Mouse (Mus musculus): ENCODE results near the gene Palld.
A peak's percentile ranks its signal among the peaks of the same experiment; 100 is the strongest.

The Palld gene

DNA sequence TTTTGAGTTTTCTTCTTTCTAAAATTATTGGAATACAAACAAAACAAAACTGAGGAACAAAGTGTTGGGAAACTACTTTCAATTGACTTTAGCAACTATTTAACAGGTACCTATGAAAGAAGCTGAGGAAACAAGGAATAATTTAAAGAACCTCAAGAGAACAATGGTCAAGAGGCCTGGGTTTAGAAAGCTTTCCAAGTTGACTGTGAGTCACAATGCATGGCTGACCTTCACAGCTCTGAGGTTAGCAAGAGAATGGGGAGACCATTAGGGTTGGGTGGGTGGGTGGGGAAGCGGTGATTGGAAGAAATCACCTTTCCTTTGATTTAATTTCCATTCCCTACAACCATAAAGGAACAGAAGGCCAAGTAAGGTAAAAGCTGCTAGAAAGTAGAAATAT lies 35.6 kb downstream of the Palld start:
- no peak for DNase-seq (ENCODE audit: extremely low read depth, insufficient read length, low spot score)

- DNase-seq (ENCODE audit: extremely low read depth, insufficient read length, low spot score): no peak
These were observed 37.1 kb downstream of the Palld start for GRCm38 (mm10) chr8:61865365-61865764.

- no peak for DNase-seq (ENCODE audit: extremely low read depth, insufficient read length, low spot score)
These were observed 51.2 kb downstream of the Palld start for GRCm38 (mm10) chr8:61851270-61851669.

DNA sequence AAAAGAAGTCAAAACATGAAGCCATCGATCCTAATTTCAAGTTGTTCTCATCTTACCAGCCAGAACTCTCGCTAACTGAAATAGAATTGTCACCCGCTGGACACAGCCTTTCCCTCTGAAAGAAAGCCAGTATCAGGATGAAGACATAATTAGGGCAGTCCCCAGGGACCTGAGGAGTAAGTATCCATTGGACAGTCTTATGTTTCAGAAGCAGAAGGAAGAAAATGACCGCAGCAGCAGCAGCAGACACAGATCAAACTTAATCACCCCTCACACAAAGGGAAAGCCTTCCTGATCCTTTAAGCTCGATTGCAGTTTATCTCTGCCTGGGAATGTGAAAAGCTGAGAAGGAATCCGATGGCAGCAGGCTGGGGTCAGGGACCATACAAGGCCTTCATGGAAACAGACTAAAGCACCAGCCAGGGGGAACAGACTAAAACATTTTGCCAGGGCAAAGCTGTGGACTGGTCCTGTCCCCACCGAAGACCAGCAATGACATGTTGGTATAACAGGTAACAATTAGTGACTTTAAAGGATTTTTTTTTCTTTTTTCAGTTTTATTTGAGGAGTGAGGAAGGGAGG lies 53.8 kb downstream of the Palld start:
- DNase-seq (ENCODE audit: extremely low read depth, insufficient read length, low spot score): no peak

DNA sequence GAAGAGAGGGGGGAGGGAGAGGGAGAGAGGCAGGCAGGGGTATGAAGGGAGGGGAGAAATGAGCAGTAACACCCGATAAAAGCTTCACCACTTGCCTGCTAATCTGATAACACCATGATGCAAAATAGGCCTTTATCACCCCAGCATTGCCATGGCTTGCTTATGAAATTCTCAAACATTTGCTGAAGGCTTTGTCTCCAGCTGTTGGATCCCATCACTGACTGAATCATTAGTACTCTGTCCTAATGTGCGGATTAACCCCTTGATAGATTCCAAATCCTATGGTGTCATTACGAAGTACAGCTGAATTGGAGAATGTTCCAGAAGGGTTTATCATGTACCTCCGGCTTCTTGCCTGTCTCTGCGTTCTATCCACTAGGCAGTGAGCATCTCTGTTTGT lies 55.0 kb downstream of the Palld start:
- DNase-seq (ENCODE audit: extremely low read depth, insufficient read length, low spot score): no peak

DNA sequence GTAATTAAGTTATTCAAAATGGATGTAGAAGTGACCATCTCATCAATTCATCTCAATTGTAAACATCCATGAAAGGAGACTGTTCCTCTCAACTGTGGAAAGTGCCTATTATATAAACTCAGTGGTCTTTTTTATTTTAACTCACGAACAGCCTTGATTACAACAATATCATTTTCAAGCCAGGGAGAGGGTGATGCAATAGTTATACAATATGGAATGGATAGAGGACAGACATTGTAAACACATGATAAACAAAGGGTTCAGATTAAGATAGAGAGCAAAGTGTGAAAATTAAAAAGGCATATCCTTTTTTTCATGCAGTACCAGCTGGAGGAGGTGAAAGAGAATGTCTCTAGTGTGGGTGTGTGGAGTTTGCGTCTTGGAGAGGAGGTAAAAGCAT lies 57.5 kb downstream of the Palld start:
- no peak for DNase-seq (ENCODE audit: extremely low read depth, insufficient read length, low spot score)

DNA sequence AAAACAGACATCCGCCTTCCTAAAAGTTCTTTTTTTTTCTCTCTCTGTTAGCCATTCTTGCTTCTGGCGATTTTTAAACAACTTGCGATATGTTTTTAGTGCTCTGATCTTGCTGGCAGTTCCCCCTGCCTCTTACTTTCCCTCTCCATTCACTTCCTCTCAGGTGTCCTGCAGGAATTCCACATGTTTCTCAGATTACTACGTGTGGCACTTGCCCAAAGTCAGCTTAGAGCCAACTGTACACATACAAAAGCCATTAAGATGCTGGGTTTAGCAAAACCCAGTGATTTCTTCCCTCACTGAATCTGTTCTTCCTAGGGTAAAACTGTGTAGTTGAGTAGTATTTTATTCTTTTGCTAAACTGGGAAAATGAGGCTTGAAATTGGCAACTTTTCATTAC lies 57.9 kb downstream of the Palld start:
- DNase-seq (ENCODE audit: extremely low read depth, insufficient read length, low spot score): no peak

DNA sequence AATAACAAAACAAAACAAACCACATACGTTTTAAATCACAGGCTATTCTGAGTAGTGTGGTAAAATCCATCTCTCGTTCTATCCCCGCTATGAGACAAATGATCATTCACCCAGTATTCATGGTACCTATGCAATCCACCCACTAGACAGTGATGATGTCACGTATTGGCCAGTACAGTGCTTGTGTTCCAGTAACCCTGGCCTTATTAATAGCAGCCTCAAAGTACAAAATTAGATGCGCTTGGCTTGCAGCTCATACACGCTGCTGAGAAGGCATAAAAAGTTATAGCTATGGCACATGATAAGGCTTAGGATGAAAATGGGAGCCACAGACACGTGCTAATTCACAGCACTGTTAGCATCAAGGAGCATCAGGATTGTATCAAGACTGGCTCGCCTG lies 58.7 kb downstream of the Palld start:
- no peak for DNase-seq (ENCODE audit: extremely low read depth, insufficient read length, low spot score)

- DNase-seq (ENCODE audit: extremely low read depth, insufficient read length, low spot score): no peak
These were observed 69.3 kb downstream of the Palld start for GRCm38 (mm10) chr8:61833211-61833610.

- DNase-seq (ENCODE audit: extremely low read depth, insufficient read length, low spot score): no peak
These were observed 70.5 kb downstream of the Palld start for GRCm38 (mm10) chr8:61831944-61832343.

GRCm38 (mm10) chr8:61830821-61831220 lies 71.7 kb downstream of the Palld start:
- no peak for DNase-seq (ENCODE audit: extremely low read depth, insufficient read length, low spot score)

- no peak for DNase-seq (ENCODE audit: extremely low read depth, insufficient read length, low spot score)
These were observed 77.9 kb downstream of the Palld start for GRCm38 (mm10) chr8:61824563-61824962.

DNA sequence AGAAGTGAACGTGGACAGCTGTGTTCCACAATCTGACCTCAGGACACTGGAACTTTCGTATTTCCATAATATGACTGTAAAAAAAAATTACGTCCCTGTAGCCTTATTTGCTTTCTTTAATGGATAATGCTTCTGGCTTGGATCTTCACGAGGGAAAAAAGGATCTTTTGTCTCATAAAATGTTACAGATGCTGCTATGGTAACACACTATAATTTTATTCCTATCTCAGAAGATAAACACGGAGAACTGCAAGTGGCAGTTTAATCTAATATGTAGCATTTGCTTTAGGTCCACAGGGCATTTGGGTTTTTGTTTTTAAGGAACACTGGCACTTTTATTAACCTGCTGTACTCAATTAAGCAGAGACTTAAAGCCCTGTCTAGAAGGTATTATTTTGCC lies 79.3 kb downstream of the Palld start:
- no peak for DNase-seq (ENCODE audit: extremely low read depth, insufficient read length, low spot score)

- DNase-seq (ENCODE audit: extremely low read depth, insufficient read length, low spot score): peak; percentile 16
These were observed 98.7 kb downstream of the Palld start for GRCm38 (mm10) chr8:61803764-61804163.

DNA sequence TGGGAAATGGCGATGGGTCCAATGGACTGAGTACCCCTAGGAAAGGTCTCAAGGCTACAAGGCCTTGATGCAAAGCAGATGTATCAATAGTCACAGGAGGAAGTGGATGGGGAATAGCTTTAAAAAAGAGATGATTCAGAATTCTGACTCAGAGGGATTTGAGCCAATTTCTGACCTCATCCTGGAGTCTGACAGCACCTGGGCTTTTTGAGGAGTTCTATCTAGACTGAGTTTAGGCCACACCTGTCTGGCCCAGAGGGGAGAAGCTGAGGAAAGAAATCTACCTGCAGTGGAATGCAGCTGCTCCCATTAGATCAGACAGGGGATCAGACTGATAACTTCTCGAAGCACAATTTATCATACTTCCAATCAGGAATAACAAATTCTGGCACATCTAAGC lies 99.7 kb downstream of the Palld start:
- DNase-seq (ENCODE audit: extremely low read depth, insufficient read length, low spot score): peak; percentile 39

GRCm38 (mm10) chr8:61797391-61797947 lies 105.0 kb downstream of the Palld start:
- DNase-seq (ENCODE audit: extremely low read depth, insufficient read length, low spot score): no peak

DNA sequence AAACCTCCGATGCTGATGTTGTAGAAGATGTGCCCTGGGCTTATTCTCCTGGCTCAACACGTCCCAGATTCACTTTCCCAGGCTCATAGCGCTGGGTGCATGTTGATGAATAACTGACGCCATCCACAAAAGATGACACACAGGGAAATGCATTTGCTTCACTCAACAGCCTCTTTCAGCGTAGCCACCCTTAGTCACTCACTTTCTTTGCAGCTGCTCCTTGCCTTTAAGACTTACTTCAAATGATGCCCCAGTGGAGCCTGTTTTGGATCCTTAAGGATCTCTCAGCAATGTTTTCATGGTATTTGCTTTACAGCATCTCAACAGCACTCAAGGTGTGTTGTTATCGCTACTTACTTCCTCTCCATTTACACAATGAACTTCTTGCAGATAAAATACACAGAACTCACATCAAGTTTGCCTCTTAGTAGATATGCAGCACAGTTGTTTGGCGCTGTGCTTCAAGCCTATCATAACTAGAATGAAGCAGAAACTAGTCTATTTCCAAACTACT lies 105.9 kb downstream of the Palld start:
- DNase-seq (ENCODE audit: extremely low read depth, insufficient read length, low spot score): no peak

DNA sequence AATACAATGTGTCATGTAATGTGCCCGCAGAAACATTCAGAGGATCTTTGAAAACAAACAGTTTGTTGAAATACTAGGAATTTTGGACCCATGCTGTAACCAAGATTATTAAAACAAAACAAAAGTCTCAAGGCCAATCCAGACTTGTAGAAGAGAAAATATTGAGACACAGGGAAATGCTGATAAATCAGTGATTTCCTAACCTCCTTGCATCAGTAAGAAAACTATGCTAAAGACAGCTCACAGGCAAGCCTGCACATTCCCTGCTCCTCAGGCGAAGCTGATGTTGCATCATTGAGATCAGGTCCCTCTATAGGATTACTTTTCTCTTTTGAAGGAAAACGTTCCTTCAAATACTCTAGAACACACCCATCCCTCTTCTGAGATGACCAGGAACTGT lies 112.5 kb downstream of the Palld start:
- DNase-seq (ENCODE audit: extremely low read depth, insufficient read length, low spot score): no peak

DNA sequence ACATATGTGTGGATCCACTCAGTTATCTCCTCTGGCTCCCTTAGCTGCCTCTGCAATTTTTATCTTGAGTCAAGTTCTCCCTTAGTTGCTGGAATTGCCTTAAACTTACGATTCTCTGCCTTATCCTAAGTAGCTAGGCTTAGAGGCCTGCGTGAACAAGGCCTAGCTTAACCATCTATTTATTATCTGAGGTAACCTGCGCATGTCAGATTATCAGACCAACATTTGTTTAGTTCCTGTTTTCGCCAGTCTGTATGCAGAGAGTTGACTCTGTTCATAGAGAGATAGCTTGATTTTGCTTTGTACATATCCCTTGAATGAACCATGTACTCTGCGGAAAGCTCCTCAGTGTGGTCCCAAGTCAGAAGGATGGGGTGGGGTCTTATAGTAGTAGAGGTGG lies 113.2 kb downstream of the Palld start:
- DNase-seq (ENCODE audit: extremely low read depth, insufficient read length, low spot score): no peak

GRCm38 (mm10) chr8:61782931-61783491 lies 119.5 kb downstream of the Palld start:
- peak; percentile 51 for DNase-seq (ENCODE audit: extremely low read depth, insufficient read length, low spot score)

- DNase-seq (ENCODE audit: extremely low read depth, insufficient read length, low spot score): no peak
These were observed 121.7 kb downstream of the Palld start for GRCm38 (mm10) chr8:61780652-61781257.

DNA sequence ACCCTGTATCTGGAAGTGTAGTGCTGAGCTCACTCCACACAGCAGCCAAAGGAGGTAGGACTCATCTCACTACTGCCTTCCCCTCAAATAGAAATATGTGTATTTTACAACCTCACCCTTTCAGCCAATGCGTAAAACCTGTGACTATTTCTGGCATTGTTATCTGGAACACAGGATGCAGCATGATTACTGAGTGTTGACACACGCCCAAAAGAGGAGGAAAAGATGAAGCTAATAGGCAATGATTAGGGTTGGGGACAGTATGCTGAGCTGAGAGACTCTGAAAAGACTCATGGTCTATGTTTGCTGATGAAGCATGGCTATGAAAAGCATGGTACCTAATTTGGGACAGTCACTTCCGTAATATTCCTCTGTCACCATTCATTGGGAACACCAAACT lies 124.3 kb downstream of the Palld start:
- DNase-seq (ENCODE audit: extremely low read depth, insufficient read length, low spot score): no peak

All from 3134 (cell line).